Mouse (Mus musculus): Measurements from ENCODE around the gene Gtf2h4.

Gene Gtf2h4

DNA sequence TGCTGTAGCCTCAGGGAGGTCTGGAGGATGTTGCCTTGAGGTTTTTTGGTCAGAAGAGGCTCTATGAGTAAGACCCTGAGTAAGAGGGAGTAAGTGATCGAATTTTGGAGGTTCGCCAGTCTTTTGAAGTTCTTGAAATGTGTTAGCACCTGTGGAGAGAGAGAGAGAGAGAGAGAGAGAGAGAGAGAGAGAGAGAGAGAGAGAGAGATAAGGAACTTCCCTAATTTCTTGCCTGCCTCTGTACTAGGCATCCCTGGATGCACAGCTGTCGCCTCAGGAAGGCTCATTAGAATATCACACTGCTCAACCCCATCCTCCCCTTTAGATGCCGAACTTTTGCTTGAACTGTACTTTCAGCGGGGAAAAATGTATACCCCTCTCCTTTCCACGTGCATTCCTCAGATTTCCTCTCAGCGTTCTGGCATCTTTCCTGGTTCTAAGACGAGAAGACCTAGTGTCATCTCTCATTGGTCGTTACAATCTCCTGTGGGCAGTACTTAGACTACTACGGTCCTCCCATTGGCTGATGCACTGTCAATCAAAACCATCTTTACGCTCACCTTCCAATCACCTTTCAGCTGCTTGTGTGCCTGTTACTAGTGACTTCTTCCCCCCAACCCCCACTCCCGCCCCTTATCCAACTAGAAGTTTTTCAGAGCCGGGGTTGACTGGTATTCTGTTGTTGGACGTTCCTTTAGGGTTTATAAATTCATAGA lies 34.9 kb downstream of the Gtf2h4 start:
- DNase-seq (ENCODE audit: low spot score in 2 of 2) = peak in 1 of 2 experiments; percentile 23

DNA sequence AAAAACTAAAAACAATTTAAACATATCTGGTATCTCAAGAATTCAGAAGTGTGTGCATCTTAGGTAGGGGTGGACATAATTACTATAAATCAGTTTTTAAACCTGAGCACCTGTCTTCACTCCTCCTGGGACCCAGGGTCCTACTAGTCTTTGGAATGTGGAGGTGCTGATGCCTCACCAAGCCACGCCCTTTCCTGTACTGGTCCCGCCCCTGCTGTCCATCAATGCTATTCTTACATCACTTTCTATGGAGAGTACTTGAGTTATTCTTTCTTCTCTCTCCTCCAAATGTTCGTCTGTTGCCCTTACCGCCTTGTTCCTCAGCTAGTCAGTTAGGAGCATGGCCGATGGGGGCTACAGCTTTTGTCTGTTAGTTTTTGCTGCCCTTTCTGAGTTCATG lies 37.2 kb downstream of the Gtf2h4 start:
- no peak for DNase-seq (ENCODE audit: low spot score in 2 of 2)

DNA sequence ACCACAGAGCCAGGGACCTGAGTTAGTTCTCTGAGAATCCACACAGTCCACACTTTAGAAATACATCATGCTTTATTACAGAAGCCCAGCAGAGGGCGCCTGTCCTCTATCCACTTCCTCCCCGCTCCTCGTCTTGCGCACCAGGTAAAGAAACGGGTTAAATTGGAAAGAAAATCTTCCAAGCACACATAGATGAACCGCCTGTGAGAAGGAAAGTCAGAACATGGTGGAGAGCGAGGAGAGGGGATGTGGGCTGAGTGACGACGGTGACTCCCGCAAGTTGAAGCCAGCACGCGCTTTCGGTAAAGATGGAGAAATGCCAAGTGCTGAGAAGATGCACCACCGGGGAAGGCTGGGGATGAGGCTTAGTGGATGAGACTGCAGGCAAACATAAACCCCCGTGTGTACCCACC lies 37.8 kb downstream of the Gtf2h4 start:
- DNase-seq (ENCODE audit: low spot score in 2 of 2) = peak; percentile 39 to 57

DNA sequence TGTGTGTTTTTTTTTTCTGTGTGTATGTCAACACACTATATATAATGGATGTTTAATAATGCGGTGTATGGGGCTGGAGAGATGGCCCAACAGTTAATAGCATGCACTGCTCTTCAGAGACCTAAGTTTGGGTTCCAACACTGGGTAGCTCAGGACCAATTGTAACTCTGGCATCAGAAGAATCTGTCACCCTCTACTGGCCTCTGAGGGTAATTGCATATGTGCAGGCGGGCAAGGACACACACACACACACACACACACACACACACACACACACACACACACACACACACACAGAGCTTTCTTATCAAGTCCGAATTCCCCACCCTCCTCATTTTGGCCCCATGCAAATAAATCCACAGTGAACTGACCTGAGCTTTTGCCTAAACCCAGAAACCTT lies 38.3 kb downstream of the Gtf2h4 start:
- DNase-seq (ENCODE audit: low spot score in 2 of 2) = no peak

DNA sequence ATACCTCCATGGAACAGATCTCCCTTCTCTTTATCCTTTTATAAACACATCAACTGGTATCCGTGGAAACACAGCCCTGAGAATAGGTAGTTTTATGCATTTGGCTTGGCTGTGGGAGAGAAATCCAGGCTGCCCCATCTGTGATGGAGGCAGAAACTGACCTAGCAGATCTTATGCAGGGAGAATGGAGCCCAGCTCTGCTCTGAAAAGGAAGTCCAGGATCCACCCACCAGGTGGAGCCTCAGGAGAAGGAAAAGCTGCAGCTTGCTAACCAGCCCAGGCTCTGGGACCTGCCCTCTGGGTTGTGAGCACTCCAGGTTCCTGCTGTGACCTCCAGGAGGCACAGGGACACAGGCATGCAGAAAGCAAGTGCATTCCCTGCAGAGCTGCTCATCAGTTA lies 39.5 kb downstream of the Gtf2h4 start:
- no peak for DNase-seq (ENCODE audit: low spot score in 2 of 2)

DNA sequence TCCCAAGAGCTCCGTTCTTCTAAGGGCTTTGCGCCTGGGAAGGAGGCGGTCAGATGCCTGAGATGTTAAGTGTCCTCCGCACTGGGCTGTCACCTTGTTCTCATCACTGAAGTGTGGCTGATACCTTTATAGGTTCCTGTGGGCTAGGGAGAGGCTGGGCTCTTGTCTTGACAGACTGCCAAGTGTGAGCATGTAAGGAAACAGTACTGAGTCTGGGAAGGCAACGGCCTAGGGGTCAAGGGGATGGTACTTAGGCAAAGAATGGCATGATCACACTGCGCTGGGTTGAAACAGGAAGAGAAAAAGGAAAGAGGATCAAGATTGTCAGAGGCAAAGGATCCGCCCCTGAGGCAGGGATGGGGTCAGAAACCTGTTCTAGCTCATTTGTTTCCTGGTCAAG lies 47.0 kb downstream of the Gtf2h4 start, which contains the start of gene Gm9573:
TSS of gene Gm9573 (minus strand) at position 101 of the 400 bp plus-strand sequence.
- no peak for DNase-seq (ENCODE audit: low spot score in 2 of 2)
